Comparison of ENCODE assay signal across 8 mouse cellular contexts in the genomic region with DNA sequence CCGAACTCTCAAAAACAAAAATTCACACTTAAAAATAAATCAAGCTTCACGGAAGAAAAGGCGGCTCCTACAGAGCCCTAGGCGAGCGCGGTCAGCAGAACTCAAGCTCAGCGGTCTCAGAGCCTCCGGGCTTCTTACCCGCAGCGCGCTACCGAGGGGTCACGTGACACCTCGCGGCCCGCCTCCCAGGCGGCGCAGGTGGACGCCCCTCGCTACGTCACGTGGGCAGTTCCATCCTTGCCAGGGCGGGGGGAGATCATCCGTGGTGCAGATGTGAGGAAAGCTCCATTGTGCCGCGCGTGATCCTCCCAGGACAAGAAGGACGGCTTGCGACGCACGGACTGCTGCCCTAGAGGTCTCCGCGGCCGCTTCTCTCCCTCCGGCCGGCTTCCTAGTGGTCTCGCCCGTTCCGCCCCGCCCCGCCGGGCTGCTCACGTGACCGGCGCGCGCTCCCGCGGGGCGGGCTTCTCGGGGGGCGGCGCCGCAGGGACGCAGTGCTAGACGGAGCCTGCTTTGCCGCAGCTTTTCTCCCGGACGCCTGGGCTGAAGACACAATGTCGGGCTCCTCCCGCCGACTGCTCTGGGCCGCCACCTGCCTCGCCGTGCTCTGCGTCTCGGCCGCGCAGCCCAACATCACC. TPM values are rescaled to one million over a fixed set of nuclear protein-coding genes. Genes with fewer than 3 reads are reported as not detected.
DNase-seq lines count a peak whose midpoint lies in the region; ATAC-seq lines count a peak whose summit lies in the region.

Gene Cd164 (plus strand): TSS at position 434 of the 638 bp plus-strand sequence.

- H3K9me3 ChIP-seq in heart, embryonic 14.5 days (ENCODE audit: control insufficient read depth, low read length) = no peaks in the 10 kb centered on the region
- no peaks in the 10 kb centered on the region for H3K9me3 ChIP-seq in liver, embryonic 13.5 days (replicated peaks)
- H3K9me3 ChIP-seq in stomach, embryonic 16.5 days (replicated peaks; ENCODE audit: control insufficient read depth, low read length) = no peaks in the 10 kb centered on the region

- peak within 1 kb of the TSS; percentile 94 for H3K9ac ChIP-seq in heart, embryonic 14.5 days (ENCODE audit: low read length)
- H3K9ac ChIP-seq in liver, embryonic 13.5 days = peak within 1 kb of the TSS; percentile 89
- peak within 1 kb of the TSS; percentile 97 for H3K9ac ChIP-seq in stomach, embryonic 16.5 days (ENCODE audit: low read length)

- peaks cover 11% of the 10 kb centered on the region for H3K4me1 ChIP-seq in brown adipose tissue, adult 24 weeks (ENCODE audit: control insufficient read depth, insufficient read depth, insufficient read length, low read length)
- peaks cover 7 to 39% of the 10 kb centered on the region in 2 experiments; a peak in 3 of 4 replicates for H3K4me1 ChIP-seq in heart, embryonic 14.5 days (ENCODE audit: control insufficient read depth in 2 of 2, insufficient read depth in 2 of 2, low read length in 2 of 2)
- H3K4me1 ChIP-seq in liver, embryonic 13.5 days (replicated peaks) = peaks cover 34% of the 10 kb centered on the region
- H3K4me1 ChIP-seq in stomach, embryonic 16.5 days (ENCODE audit: control insufficient read depth, insufficient read depth, low read length) = peaks cover 16% of the 10 kb centered on the region

- H3K27me3 ChIP-seq in heart, embryonic 14.5 days (ENCODE audit: control insufficient read depth, insufficient read depth, low read length) = no peaks in the 10 kb centered on the region
- no peaks in the 10 kb centered on the region for H3K27me3 ChIP-seq in liver, embryonic 13.5 days
- no peaks in the 10 kb centered on the region for H3K27me3 ChIP-seq in stomach, embryonic 16.5 days (ENCODE audit: control insufficient read depth, insufficient read depth, low read length)

- ATAC-seq in heart, embryonic 14.5 days (ENCODE audit: insufficient number of reproducible peaks, insufficient read depth, low FRiP score, low read depth) = peak; percentile 93
- peak; percentile 89 for ATAC-seq in liver, embryonic 13.5 days (ENCODE audit: low read depth)
- ATAC-seq in stomach, embryonic 16.5 days (ENCODE audit: insufficient read depth, low FRiP score) = peak; percentile 94

- peak within 1 kb of the TSS; percentile 100 for H3K27ac ChIP-seq in brown adipose tissue, adult 24 weeks (replicated peaks; ENCODE audit: low read depth, low read length)
- H3K27ac ChIP-seq in heart, embryonic 14.5 days (replicated peaks in 1 of 2; ENCODE audit: control insufficient read depth in 1 of 2, insufficient read depth in 1 of 2, low read depth in 2 of 2, low read length in 2 of 2) = peak within 1 kb of the TSS; percentile 97 to 98
- H3K27ac ChIP-seq in liver, embryonic 13.5 days = peak within 1 kb of the TSS; percentile 89
- peak within 1 kb of the TSS; percentile 98 for H3K27ac ChIP-seq in stomach, embryonic 16.5 days (ENCODE audit: low read length)

- peaks cover 18% of the 10 kb centered on the region for H3K36me3 ChIP-seq in heart, embryonic 14.5 days (ENCODE audit: control insufficient read depth, insufficient read depth, low read length)
- H3K36me3 ChIP-seq in liver, embryonic 13.5 days = peaks cover 6% of the 10 kb centered on the region; the same call in 1 of the 2 replicates
- H3K36me3 ChIP-seq in stomach, embryonic 16.5 days (ENCODE audit: control insufficient read depth, insufficient read depth, low read length) = no peaks in the 10 kb centered on the region

- peak within 1 kb of the TSS; percentile 95 for H3K4me3 ChIP-seq in brown adipose tissue, adult 24 weeks (ENCODE audit: insufficient read depth, low read depth, low read length)
- H3K4me3 ChIP-seq in heart, embryonic 14.5 days (ENCODE audit: control insufficient read depth in 1 of 2, insufficient read depth in 1 of 2, low read depth in 1 of 2, low read length in 2 of 2) = peak within 1 kb of the TSS; percentile 95 to 97
- H3K4me3 ChIP-seq in liver, embryonic 13.5 days (replicated peaks) = peak within 1 kb of the TSS; percentile 84
- peak within 1 kb of the TSS; percentile 97 for H3K4me3 ChIP-seq in stomach, embryonic 16.5 days (replicated peaks; ENCODE audit: low read length)

- peak; percentile 96 for DNase-seq in CD4-positive, CD25-positive, alpha-beta regulatory T cell, adult 2 months (ENCODE audit: low read depth, low spot score)
- DNase-seq in fibroblast of lung, adult 2 months (ENCODE audit: low read depth) = peak; percentile 80
- DNase-seq in kidney, postnatal 14 days = peak; percentile 95
- peak; percentile 85 for DNase-seq in liver, embryonic 13.5 days
- DNase-seq in neural tube, embryonic 10.5 days (ENCODE audit: extremely low spot score, low spot score) = peak; percentile 93

- under 1% methylated on average over 67 of the region's 69 CpGs for WGBS in heart, embryonic 14.5 days
- under 1% methylated on average over 65 of the region's 69 CpGs for WGBS in liver, embryonic 13.5 days (ENCODE audit: insufficient replicate concordance)
- under 1% methylated on average over 69 of the region's 69 CpGs for WGBS in stomach, embryonic 16.5 days

- peak within 1 kb of the TSS; percentile 87 for H3K4me2 ChIP-seq in heart, embryonic 14.5 days (ENCODE audit: low read length)
- H3K4me2 ChIP-seq in liver, embryonic 13.5 days = peak within 1 kb of the TSS; percentile 78
- peak within 1 kb of the TSS; percentile 88 for H3K4me2 ChIP-seq in stomach, embryonic 16.5 days (ENCODE audit: low read depth, low read length)

RNA-seq across cellular contexts. Expression of gene Cd164, which starts in this region (rescaled TPM):
- 172 and 177 TPM in 2 replicates for polyA plus RNA-seq in brown adipose tissue, adult 24 weeks (2012; ENCODE audit: insufficient read depth, insufficient read length, missing spikeins)
- polyA plus RNA-seq in heart, embryonic 14.5 days (2014; fragmentation: Nextera tagmentation; extraction: Ambion mirVana) = 220 and 225 TPM in 2 replicates
- polyA plus RNA-seq in liver, embryonic 13.5 days (2015; fragmentation: Nextera tagmentation; extraction: Ambion mirVana) = 61.1 and 80.0 TPM in 2 replicates
- 173 and 181 TPM in 2 replicates for polyA plus RNA-seq in stomach, embryonic 16.5 days (2015; fragmentation: Nextera tagmentation; extraction: Ambion mirVana)

Comparison
In these comparisons a context has a peak if more than half of its experiments do, and no peak if none do; other contexts are left out.
1. Peak in every context shown above with its lines: DNase-seq, ATAC-seq, H3K4me3 ChIP-seq and H3K27ac ChIP-seq.